Mouse (Mus musculus) naive thymus-derived CD4-positive, alpha-beta T cell, adult 2 months (primary cell): Measurements from ENCODE around the gene Suco.

Experiments used
- DNase-seq: peaks from one replicate; pipeline ENCODE4 v3.0.0-alpha.2; 2011; ENCODE audit warnings: low read depth

The Suco gene

GRCm38 (mm10) chr1:161876553-161877447, at the start of gene Suco:
TSS of gene Suco (minus strand) at chr1:161876682.
- DNase-seq, result peak; percentile 99

GRCm38 (mm10) chr1:161925281-161925805, 48.9 kb upstream of the Suco start:
- DNase-seq, result no peak

- DNase-seq, result no peak
Measured at GRCm38 (mm10) chr1:161924321-161924720, 47.8 kb upstream of the Suco start.

GRCm38 (mm10) chr1:161921928-161922327, 45.4 kb upstream of the Suco start:
- no peak for DNase-seq

GRCm38 (mm10) chr1:161920475-161921454, 44.3 kb upstream of the Suco start:
- DNase-seq, result no peak

GRCm38 (mm10) chr1:161919594-161919993, 43.1 kb upstream of the Suco start:
- DNase-seq, result no peak

- no peak for DNase-seq
Measured at GRCm38 (mm10) chr1:161918682-161919372, 42.3 kb upstream of the Suco start.

- no peak for DNase-seq
Measured at GRCm38 (mm10) chr1:161917940-161918484, 41.5 kb upstream of the Suco start.

GRCm38 (mm10) chr1:161916036-161916435, 39.6 kb upstream of the Suco start:
- no peak for DNase-seq

- no peak for DNase-seq
Measured at GRCm38 (mm10) chr1:161913648-161913984, 37.1 kb upstream of the Suco start.

- DNase-seq, result no peak
Measured at GRCm38 (mm10) chr1:161912940-161913647, 36.6 kb upstream of the Suco start.

GRCm38 (mm10) chr1:161909074-161909473, 32.6 kb upstream of the Suco start:
- DNase-seq, result no peak

- peak; percentile 46 for DNase-seq
Measured at GRCm38 (mm10) chr1:161907795-161908457, 31.4 kb upstream of the Suco start.

- DNase-seq, result peak; percentile 59
Measured at GRCm38 (mm10) chr1:161907111-161907510, 30.6 kb upstream of the Suco start.

- no peak for DNase-seq
Measured at GRCm38 (mm10) chr1:161902692-161903452, 26.4 kb upstream of the Suco start.

- no peak for DNase-seq
Measured at GRCm38 (mm10) chr1:161900129-161900528, 23.6 kb upstream of the Suco start.

GRCm38 (mm10) chr1:161897235-161897634, 20.8 kb upstream of the Suco start:
- no peak for DNase-seq

GRCm38 (mm10) chr1:161896130-161896529, 19.6 kb upstream of the Suco start:
- no peak for DNase-seq

GRCm38 (mm10) chr1:161895014-161895413, 18.5 kb upstream of the Suco start:
- DNase-seq, result no peak

- DNase-seq, result no peak
Measured at GRCm38 (mm10) chr1:161894553-161894952, 18.1 kb upstream of the Suco start.
